Mouse (Mus musculus): Measurements from ENCODE around the gene Anapc1.

GRCm38 (mm10) chr2:128611178-128611577 lies 76.0 kb downstream of the Anapc1 start:
- TF ChIP-seq CTCF (IDR thresholded peaks at IDR 0.05; ENCODE audit: control insufficient read depth, insufficient read depth, insufficient replicate concordance, low read depth, low read length) (no peak), POLR2A (IDR thresholded peaks at IDR 0.05; ENCODE audit: control insufficient read depth, low read depth, low read length) (no peak)
